Mouse (Mus musculus) urinary bladder, postnatal 14 days (tissue): Measurements from ENCODE around the gene Chrng.

ENCODE experiments used
- DNase-seq: peaks from one replicate; pipeline ENCODE4 v3.0.0; 2021; ENCODE audit warnings: low spot score

Gene Chrng

DNA sequence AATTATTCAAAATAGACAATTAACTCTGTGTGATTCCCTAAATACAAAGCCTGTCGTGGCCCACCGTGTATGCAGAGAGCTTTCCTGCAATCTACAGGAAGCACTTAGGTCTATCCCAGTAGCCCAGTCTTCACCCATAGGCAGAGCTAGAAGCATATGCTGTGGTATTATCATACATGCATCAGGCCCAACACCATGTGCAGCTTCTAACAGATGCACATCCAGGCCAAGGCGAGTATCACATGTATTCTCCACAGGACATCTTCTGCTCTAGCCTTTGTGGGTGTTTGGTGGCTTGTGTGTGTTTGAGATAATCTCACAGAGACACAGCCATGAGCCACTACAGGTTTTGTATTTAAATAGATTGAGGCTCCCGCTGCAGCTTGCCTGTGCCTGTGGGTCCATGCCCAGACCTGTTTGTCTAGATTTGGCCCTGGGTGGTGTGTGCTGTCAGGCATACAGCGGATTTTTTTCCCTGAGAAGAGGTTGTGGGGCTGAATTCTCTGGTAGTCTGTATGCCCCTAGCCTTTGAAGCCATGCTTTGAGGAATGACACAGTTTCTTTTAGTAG lies 47.7 kb downstream of the Chrng start:
- DNase-seq = peak; percentile 55

DNA sequence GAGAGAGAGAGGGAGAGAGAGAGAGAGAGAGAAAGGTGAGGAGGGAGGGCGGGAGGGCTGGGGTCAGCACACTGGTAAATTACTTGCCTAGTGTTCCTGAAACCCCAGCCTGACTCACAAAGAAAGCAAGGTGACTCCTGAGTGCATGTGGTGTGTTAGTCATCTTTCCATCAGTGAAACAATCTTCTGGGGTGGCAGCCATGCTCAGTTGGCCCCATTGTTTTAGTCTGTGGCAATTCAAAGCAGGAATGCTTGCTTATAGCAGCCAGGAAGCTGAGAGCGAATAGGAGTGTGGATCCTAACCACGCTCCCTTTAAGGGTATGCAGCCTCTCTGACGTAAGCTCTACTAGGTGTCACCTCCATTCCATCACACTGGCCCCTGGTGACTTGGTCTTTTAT lies 50.7 kb downstream of the Chrng start:
- no peak for DNase-seq

DNA sequence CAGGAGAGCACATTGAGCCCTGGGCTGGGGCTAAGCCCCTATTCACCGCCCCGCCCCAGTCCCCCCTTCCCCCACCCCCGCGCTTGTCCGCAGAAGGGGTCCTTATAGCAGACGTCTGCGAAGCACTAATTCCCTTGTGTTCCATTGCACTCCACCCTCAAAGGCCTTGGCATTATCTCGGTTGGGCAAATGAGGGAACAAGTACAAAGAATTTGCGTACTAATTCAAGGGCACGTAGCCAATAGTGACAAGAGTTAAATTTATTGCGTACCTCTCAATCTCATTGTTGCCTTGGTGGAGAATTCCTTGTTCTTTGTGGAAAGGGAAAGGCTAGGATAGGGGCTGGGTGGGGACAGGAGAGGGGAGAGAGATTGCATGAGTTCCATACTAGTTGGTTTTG lies 53.2 kb downstream of the Chrng start:
- DNase-seq = no peak

DNA sequence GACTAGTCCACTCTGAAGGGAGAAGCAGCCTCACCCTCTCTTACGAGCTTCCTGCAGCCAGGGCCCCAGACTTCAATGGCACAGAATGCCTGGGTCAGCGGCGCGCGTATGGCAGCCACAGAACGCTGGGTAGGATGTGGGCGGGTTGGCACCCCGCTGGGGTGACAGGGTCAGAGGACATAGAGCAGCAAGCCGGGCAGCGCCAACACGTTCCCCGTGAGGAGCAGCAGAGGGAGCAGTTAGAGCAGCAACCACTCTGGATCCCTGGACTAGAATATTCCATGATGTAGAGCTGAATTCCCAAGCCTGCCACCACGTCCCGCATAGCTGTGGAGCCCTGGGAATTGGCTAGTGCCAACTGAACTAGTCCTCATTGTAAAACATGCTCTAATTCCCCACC lies 54.0 kb downstream of the Chrng start:
- no peak for DNase-seq

- DNase-seq = no peak
Observed at GRCm38 (mm10) chr1:87259316-87259715, 54.9 kb downstream of the Chrng start.
